Mouse (Mus musculus) liver, adult (tissue): ENCODE data around the gene Nes.

Experiments
- GATA4 ChIP-seq: IDR thresholded peaks from 2 replicates; pipeline ENCODE4 v1.6.1; 2014; ENCODE audit warnings: mild to moderate bottlenecking, low read length; ENCODE audit not compliant: insufficient replicate concordance

The Nes gene

DNA sequence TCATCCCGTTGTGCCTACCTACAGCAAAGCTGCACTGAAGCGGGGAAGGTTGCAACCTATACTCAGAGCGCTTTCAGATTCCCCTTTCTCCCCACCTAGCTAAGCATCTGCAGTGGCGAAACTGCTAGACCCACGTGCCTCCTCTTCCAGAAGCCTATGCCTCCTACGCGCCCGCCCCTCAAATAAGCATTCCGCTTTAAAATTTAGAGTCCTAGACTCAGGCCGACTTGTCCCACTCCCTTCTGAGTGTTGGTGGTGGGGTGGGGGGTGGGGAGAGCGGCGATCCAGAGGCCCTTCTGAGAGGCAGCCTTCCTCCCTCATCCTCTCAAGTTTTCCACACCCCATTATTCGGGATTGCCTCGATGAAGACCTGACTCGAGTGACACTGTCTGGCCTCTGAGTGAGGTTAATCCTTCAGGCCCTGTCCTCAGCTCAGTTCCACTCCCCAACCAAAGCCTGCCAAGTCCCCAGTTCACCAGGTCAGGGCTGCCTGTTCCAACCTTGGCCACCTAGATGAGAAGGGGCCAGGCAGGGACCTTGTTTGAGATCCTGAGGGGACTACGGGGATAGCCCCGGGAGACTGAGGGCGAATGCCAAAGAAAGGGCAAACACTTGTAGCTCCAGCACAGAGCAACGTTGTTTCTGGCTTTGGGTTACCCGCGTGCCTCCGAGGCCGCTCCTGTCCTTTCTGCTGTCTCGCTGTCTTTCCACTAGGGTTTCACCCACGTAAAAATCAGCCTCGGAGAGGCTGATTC is 23.6 kb upstream of the Nes start:
- TF ChIP-seq GATA4 = no peak

DNA sequence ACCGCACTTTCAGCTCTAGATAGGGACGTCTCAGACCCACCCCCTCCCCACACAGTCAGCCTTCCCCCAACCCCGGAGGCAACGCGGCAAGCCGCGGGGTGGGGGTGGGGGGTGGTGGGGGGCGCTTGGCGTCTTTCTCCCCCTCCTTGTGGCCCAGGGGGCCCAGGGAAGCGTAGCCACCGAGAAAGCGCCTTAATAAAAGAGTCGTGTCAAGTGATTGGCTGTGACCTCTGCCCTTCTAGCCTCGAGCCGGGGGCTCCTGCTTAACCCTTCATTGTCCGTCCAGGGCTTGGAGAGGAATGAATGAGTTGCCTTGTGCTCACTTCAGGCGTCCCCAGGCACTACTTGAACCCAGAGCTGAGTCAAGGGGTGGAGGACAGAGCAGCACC is 23.1 kb upstream of the Nes start:
- TF ChIP-seq GATA4 = no peak

DNA sequence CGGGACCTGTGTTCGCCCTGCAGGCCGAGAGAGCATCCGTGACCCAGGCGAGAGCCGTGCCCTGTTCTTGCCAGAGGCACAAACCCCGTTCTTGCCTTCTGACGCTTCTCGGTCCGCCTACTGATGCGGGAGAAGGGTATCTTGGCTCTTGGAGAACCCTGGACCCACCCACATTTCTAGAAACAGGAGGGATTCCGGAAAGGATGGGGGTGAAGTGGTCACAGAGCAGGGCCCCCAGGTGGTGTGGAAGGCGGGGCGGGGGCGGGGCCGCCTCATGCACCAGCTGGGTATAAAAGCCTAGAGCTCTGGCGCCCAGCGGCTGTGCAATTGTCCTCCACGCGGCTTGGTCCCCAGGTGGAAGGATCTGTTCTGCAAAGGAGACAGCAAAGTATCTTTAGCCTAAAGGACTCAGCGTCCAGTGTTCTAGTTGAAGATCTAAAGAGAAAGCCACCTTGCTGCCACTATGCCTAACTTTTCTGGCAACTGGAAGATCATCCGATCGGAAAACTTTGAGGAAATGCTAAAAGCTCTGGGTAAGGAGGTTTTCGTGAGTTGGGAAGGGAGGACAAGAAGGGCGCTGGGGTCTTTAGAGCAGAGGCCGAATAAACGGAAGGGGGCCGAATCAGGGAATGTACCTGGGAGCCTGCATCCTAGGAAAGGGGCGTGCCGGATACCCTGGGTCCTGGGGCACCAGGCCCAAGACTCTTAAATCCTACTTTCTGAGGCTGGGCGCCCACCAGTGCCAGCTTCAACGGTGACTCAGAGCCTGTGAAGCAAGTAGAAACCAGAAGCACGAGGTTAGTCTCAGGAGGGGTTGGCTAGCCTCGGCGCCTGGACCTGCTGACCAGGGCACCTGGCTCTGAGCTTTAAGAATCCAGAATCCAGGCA is 22.3 kb upstream of the Nes start, which contains the start of gene Crabp2:
TSS of gene Crabp2 (plus strand) at position 289 of the 888 bp plus-strand sequence.
- TF ChIP-seq GATA4 = no peak

DNA sequence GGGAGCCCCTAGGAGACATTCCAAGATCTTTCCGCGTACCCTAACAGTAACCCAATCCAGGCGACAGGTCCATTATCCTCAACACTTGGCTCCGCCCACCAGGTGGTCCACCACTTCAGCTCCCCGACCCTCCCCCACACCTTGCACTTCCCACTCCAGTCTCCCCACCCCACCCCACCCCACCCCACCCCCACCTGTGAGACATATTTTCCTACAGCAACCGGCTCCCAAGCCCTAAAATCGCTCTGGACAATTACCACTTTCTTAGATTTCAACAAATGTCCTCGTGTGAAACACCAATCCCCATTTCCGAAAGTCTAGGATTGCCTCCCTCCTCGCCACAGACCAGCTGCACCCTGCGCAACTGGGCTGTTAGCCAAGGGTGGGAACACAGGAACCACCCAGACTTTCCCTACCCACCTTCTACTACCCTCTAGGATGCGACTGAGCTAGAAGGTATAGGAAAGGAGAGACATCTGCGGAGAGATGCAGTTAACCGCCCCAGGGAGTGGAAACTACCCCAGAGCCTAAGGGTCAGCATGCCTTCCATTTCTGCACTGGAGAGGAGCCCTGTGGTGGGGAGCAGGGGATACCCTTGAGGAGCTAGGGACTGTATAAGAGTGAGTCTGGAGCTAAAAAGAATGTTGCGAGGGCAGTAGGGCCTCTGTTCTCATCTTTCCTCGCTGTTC is 21.5 kb upstream of the Nes start:
- no peak for TF ChIP-seq GATA4

DNA sequence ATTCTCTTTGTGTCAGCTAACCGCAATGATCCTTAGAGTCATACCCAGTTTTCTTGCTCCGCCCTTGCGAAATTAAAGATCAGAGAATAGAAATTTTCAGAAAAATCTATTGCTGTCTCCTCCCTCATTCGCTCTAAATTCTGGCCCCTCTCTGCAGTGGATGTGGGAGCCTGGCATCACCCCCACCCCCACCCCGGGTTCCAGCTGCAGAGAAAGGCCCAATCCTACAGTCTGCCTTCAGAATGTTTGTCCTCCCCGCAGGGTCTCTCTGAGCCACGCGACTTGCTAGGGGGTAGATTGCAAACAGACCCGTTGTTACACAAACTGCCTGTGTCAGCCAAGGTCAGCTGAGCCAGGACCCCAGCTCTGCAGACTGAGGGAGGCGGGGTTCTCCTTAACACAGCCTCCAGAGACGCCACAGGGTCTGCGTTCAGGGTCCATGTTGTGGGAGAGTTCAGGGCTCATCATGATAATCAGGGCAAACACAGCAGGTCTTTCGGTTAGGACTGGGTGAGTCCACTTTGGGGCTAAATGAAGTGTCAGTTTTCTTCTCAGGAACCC is 20.8 kb upstream of the Nes start:
- TF ChIP-seq GATA4 = no peak

DNA sequence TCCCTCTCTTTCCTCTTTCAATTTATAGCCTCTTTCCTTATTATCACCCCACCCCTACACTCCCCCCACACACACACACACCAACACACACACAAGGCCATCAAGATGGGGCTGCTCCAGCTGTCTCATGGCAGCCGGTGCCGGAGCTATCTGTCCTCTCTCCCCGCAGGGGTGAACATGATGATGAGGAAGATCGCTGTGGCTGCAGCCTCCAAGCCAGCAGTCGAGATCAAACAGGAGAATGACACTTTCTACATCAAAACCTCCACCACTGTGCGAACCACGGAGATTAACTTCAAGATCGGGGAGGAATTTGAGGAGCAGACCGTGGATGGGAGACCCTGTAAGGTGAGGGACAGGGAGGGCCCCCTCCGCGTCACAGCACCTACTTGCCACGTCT is 18.9 kb upstream of the Nes start:
- no peak for TF ChIP-seq GATA4

DNA sequence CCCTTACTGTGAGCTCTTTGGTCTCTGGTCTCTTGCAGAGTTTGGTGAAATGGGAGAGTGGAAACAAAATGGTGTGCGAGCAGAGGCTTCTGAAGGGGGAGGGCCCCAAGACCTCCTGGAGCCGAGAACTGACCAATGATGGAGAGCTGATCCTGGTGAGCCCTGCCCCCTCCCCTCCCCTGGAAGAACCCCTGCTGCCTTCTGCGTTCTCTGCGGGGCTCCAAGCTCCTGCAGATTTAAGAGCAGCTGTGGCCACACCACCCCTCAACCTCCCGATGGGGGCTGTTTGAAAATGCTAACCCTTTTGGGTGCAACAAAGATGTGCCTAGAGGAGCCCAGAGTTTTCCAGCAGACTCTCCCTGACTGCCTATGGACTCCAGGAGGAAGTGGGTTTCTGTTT is 18.4 kb upstream of the Nes start:
- no peak for TF ChIP-seq GATA4

DNA sequence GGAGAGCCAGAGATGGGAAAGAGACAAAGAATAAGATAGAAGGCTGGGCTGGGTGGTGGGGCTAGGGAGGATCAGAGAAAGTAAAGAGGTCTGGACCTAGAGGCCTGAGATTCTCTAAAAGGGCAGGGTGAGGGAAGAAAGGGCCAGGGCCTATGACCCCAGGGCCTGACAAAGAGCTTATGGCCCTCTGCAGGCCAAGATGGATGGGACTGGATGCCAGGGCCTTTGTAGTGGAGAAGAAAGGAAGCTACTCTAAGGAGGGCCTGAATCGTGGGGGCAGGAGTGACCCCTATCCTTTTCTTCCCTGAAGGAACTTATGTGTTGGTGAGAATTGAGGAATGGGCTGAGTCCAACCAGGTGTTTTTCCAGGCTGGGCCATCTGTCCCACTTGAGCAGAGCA is 12.8 kb upstream of the Nes start:
- no peak for TF ChIP-seq GATA4

DNA sequence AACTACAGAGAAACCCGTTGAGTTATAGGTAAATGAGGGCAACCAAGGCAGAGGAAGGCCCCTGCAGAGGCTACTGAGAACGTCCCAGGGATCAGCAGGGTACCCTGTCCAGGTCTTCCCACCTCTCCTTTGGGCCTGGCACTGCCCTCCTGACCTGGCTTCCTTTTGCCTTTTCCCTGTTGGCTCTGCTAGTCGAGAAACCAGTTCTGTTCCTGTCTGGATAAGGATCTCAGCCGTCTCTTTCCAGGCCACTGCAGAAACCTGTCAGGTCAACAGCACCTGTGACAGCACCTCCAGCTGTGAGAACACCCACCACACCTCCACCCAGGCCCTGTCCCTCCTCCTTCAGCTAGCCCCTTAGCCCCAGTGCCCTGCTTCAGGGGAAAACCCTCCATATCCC is 12.4 kb upstream of the Nes start:
- TF ChIP-seq GATA4 = no peak

DNA sequence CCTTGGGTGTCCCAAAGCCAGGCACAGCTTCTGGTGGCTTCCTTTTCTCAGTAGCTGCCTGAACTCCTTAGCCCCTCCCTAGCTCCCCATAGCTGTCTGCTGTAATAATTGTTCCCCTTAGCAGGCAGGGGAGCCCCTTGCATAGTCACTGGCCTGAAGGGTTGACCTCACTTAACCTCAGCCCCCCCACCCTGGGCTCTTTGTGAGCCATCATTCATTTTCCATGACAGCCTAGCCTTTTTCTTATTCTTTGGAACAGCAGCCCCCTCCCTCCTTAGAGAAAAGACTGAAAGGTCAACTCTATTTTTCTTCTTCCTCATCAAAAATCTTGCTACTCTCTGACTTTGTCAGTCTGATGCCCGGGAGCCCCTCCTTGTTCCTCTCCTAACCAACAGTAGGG is 11.9 kb upstream of the Nes start:
- TF ChIP-seq GATA4 = no peak

DNA sequence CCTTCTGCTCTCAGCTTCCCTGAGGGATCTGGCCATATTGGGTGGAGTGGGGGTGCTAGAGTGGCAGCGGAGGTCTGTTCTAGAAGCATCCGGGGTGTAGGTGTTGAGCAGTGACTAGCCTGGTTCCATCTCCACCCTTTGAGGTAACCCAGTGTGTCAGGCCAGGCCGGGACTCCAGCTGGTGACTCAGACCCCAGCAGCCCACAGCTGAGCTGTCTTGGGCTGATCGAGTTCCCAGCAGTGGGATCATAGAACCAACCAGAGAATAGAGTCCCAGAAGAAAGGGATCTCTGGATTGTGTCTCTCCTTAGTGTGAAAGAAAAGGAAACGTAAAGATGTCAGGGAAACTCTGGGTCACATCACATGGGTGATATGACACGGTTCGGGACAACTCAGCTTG is 11.5 kb upstream of the Nes start:
- no peak for TF ChIP-seq GATA4

DNA sequence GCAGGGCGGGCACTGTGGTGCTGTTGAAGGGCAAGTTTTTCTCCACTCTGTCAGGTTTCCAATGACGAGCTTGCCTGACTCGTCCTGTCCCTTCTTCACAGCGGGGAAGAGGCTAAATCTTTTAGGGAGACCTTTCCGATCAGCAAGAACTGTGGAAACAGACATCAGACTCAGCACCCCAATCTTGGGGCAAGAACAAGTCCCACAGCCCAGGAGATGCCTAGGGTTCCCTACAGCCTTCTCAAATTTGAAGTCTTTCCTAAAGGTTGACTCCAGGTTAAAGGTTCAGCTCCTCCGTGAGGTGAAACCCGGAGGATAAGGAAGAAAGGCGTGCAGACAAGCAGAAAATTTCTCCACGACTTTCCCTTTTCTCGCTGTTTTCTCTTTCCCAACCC is 10.7 kb upstream of the Nes start:
- no peak for TF ChIP-seq GATA4

DNA sequence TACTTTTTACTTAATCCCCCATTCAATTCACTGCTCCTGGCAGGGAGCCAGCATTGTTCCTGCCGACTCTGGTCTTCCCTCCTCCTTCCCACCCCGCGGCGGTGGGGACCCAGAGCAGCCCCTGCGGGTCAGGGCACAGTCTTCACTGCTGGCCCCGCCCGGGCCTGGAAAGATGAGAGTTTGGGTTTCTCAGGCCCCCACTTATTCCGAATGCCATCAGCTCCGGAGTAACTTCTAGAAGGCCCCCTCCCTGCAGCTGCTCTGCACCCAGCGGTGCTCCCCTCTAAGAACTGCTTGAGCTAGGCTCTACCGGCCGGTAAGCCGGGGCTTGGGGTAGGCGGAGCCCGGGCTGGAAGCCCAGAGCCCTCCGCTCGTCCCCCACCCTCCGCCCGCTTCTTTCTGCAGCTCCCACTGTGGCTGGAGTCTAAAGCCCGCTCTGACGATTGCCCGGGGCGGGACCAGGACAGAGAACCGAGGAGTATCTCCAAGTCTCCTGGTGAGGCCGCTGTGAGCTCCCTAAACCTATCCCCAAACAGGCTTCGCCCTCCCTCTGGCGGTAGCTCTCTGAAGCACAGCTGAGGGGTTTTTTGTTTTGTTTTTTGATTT is 10.2 kb upstream of the Nes start:
- no peak for TF ChIP-seq GATA4

DNA sequence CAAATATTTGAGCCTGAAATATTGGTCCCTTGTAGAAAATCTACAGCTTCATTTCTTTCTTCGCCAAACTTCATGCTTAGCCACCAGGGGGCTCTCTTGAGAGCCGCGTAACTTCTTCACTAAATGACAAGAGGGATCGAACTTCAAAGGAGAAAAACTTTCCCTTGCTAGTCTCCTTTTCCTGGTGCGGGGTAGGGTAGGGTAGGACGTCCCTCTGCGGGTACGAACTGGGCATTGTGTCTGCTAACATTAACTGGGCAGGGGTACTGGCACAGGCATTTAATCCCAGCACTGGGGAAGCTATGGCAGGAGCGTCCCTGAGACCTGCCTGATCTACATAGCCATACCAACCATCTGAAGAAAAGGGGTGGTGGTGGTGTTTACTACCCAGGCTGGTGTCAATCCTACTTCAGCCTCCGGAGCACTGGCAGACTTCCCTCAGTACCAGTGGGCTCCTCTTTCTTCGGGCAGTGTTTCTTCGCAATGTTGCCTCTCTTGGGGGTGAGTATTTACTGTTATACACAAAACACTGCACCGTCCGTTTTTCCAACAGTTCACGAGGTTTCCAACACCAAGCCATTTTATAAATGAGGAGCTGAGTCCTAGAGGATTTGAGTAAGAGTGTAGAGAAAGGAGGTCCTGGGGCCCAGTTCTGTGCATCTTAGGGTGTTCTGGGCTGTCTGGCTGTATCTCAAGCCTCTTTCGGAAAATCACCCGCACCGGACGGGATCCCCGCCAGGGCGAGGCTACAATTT is 517 bp upstream of the Nes start:
- no peak for TF ChIP-seq GATA4
